Mouse (Mus musculus): ENCODE measurements at regions not wholly inside any gene's neighbourhood (a gene's known extent, or its start where the extent isn't known, plus 50 kb on each side); places are given as distances from the start of the nearest gene placed in this dataset.

GRCm38 (mm10) chr1:132820136-132820535 lies 59.9 kb upstream of the Lrrn2 start:
- Histone ChIP-seq H3K4me1 (ENCODE audit: insufficient read depth) (no peaks in the 10 kb centered on the region), H3K27me3 (ENCODE audit: insufficient read depth, low read length) (no peaks in the 10 kb centered on the region), H3K4me2 (no peak overlapping the region), H3K27ac (ENCODE audit: low read depth) (no peak overlapping the region), H3K9me3 (ENCODE audit: low read depth, low read length) (no peaks in the 10 kb centered on the region), H3K9ac (no peak overlapping the region), H3K36me3 (ENCODE audit: insufficient read depth) (no peaks in the 10 kb centered on the region), H3K4me3 (ENCODE audit: low read depth, low read length) (no peak overlapping the region)
- peak; percentile 25 for DNase-seq
- WGBS = 32% methylated on average over 8 of the region's 8 CpGs
- ATAC-seq (ENCODE audit: insufficient read depth) = no peak
- no peak for TF ChIP-seq CTCF (IDR thresholded peaks at IDR 0.05; ENCODE audit: low read depth)

- DNase-seq = peak; percentile 17
- H3K9ac ChIP-seq = no peak overlapping the region
- no peak overlapping the region for H3K4me3 ChIP-seq (ENCODE audit: low read depth, low read length)
- no peaks in the 10 kb centered on the region for H3K9me3 ChIP-seq (ENCODE audit: low read depth, low read length)
- no peak overlapping the region for H3K27ac ChIP-seq (ENCODE audit: low read depth)
- 38% methylated on average over 7 of the region's 7 CpGs for WGBS
- no peak for ATAC-seq (ENCODE audit: insufficient read depth)
- no peaks in the 10 kb centered on the region for H3K36me3 ChIP-seq (ENCODE audit: insufficient read depth)
- no peaks in the 10 kb centered on the region for H3K4me1 ChIP-seq (ENCODE audit: insufficient read depth)
- H3K27me3 ChIP-seq (ENCODE audit: insufficient read depth, low read length) = no peaks in the 10 kb centered on the region
- no peak for TF ChIP-seq CTCF (IDR thresholded peaks at IDR 0.05; ENCODE audit: low read depth)
- no peak overlapping the region for H3K4me2 ChIP-seq
These were observed 61.8 kb upstream of the Lrrn2 start for GRCm38 (mm10) chr1:132818296-132818695.

- no peak for ATAC-seq (ENCODE audit: insufficient read depth)
- H3K4me3 ChIP-seq (ENCODE audit: low read depth, low read length) = no peak overlapping the region
- no peak overlapping the region for H3K27ac ChIP-seq (ENCODE audit: low read depth)
- no peak for DNase-seq
- no peaks in the 10 kb centered on the region for H3K4me1 ChIP-seq (ENCODE audit: insufficient read depth)
- H3K27me3 ChIP-seq (ENCODE audit: insufficient read depth, low read length) = no peaks in the 10 kb centered on the region
- H3K36me3 ChIP-seq (ENCODE audit: insufficient read depth) = no peaks in the 10 kb centered on the region
- no peak overlapping the region for H3K9ac ChIP-seq
- H3K9me3 ChIP-seq (ENCODE audit: low read depth, low read length) = no peaks in the 10 kb centered on the region
- no peak overlapping the region for H3K4me2 ChIP-seq
- no peak for TF ChIP-seq CTCF (IDR thresholded peaks at IDR 0.05; ENCODE audit: low read depth)
- WGBS = 84% methylated on average over 2 of the region's 2 CpGs
These were observed 62.7 kb upstream of the Lrrn2 start for GRCm38 (mm10) chr1:132817366-132817765.

- DNase-seq (no peak), ATAC-seq (ENCODE audit: insufficient read depth) (no peak)
- H3K4me2 ChIP-seq = no peak overlapping the region
- H3K4me3 ChIP-seq (ENCODE audit: low read depth, low read length) = no peak overlapping the region
- no peak for TF ChIP-seq CTCF (IDR thresholded peaks at IDR 0.05; ENCODE audit: low read depth)
- no peak overlapping the region for H3K27ac ChIP-seq (ENCODE audit: low read depth)
- H3K9ac ChIP-seq = no peak overlapping the region
- no peaks in the 10 kb centered on the region for H3K4me1 ChIP-seq (ENCODE audit: insufficient read depth)
- H3K27me3 ChIP-seq (ENCODE audit: insufficient read depth, low read length) = peaks cover 1% of the 10 kb centered on the region; the same call in 1 of the 2 replicates
- 75% methylated on average over 9 of the region's 9 CpGs for whole genome bisulfite sequencing
- H3K36me3 ChIP-seq (ENCODE audit: insufficient read depth) = no peaks in the 10 kb centered on the region
- H3K9me3 ChIP-seq (ENCODE audit: low read depth, low read length) = no peaks in the 10 kb centered on the region
These were observed 63.9 kb upstream of the Nfasc start for GRCm38 (mm10) chr1:132805543-132805942.

- ATAC-seq (ENCODE audit: insufficient read depth) (no peak), DNase-seq (no peak)
- Histone ChIP-seq H3K36me3 (ENCODE audit: insufficient read depth) (no peaks in the 10 kb centered on the region), H3K9ac (no peak overlapping the region), H3K27me3 (ENCODE audit: insufficient read depth, low read length) (peaks cover 10% of the 10 kb centered on the region; the same call in 1 of the 2 replicates), H3K4me1 (ENCODE audit: insufficient read depth) (no peaks in the 10 kb centered on the region), H3K9me3 (ENCODE audit: low read depth, low read length) (no peaks in the 10 kb centered on the region), H3K4me3 (ENCODE audit: low read depth, low read length) (no peak overlapping the region), H3K27ac (ENCODE audit: low read depth) (no peak overlapping the region), H3K4me2 (no peak overlapping the region)
- no peak for TF ChIP-seq CTCF (IDR thresholded peaks at IDR 0.05; ENCODE audit: low read depth)
- WGBS = 76% methylated on average over 9 of the region's 9 CpGs
These were observed 62.2 kb upstream of the Nfasc start for GRCm38 (mm10) chr1:132803842-132804241.

GRCm38 (mm10) chr1:132802380-132802779 lies 60.8 kb upstream of the Nfasc start:
- Histone ChIP-seq H3K27me3 (ENCODE audit: insufficient read depth, low read length) (peaks cover 10% of the 10 kb centered on the region; the same call in 1 of the 2 replicates), H3K9me3 (ENCODE audit: low read depth, low read length) (no peaks in the 10 kb centered on the region), H3K9ac (no peak overlapping the region), H3K4me1 (ENCODE audit: insufficient read depth) (no peaks in the 10 kb centered on the region), H3K4me3 (ENCODE audit: low read depth, low read length) (no peak overlapping the region), H3K36me3 (ENCODE audit: insufficient read depth) (no peaks in the 10 kb centered on the region), H3K27ac (ENCODE audit: low read depth) (no peak overlapping the region), H3K4me2 (no peak overlapping the region)
- WGBS = 13% methylated on average over 4 of the region's 4 CpGs
- ATAC-seq (ENCODE audit: insufficient read depth) (no peak), DNase-seq (no peak)
- TF ChIP-seq CTCF (IDR thresholded peaks at IDR 0.05; ENCODE audit: low read depth) = no peak

GRCm38 (mm10) chr1:132800285-132800684 lies 58.7 kb upstream of the Nfasc start:
- H3K36me3 ChIP-seq (ENCODE audit: insufficient read depth) = no peaks in the 10 kb centered on the region
- no peaks in the 10 kb centered on the region for H3K4me1 ChIP-seq (ENCODE audit: insufficient read depth)
- no peak overlapping the region for H3K4me3 ChIP-seq (ENCODE audit: low read depth, low read length)
- WGBS = under 1% methylated on average over 9 of the region's 9 CpGs
- DNase-seq (no peak), ATAC-seq (ENCODE audit: insufficient read depth) (no peak)
- no peak overlapping the region for H3K4me2 ChIP-seq
- no peak overlapping the region for H3K27ac ChIP-seq (ENCODE audit: low read depth)
- H3K9me3 ChIP-seq (ENCODE audit: low read depth, low read length) = no peaks in the 10 kb centered on the region
- H3K27me3 ChIP-seq (ENCODE audit: insufficient read depth, low read length) = peaks cover 10% of the 10 kb centered on the region; the same call in 1 of the 2 replicates
- no peak for TF ChIP-seq CTCF (IDR thresholded peaks at IDR 0.05; ENCODE audit: low read depth)
- no peak overlapping the region for H3K9ac ChIP-seq

- Histone ChIP-seq H3K4me2 (no peak overlapping the region), H3K27ac (ENCODE audit: low read depth) (no peak overlapping the region), H3K4me3 (ENCODE audit: low read depth, low read length) (no peak overlapping the region), H3K4me1 (ENCODE audit: insufficient read depth) (no peaks in the 10 kb centered on the region), H3K36me3 (ENCODE audit: insufficient read depth) (no peaks in the 10 kb centered on the region), H3K27me3 (ENCODE audit: insufficient read depth, low read length) (peaks cover 10% of the 10 kb centered on the region; the same call in 1 of the 2 replicates), H3K9ac (no peak overlapping the region), H3K9me3 (ENCODE audit: low read depth, low read length) (no peaks in the 10 kb centered on the region)
- whole genome bisulfite sequencing = under 1% methylated on average over 6 of the region's 6 CpGs
- ATAC-seq (ENCODE audit: insufficient read depth) (no peak), DNase-seq (peak; percentile 89)
- TF ChIP-seq CTCF (IDR thresholded peaks at IDR 0.05; ENCODE audit: low read depth) = no peak
These were observed 57.7 kb upstream of the Nfasc start for GRCm38 (mm10) chr1:132799258-132799657.
